Mouse (Mus musculus) urinary bladder, adult 2 months (tissue): ENCODE measurements around the gene Ttll3. TPM values are rescaled to one million over a fixed set of nuclear protein-coding genes. Genes with fewer than 3 reads are reported as not detected.

Source experiments
- DNase-seq: peaks from one replicate; pipeline ENCODE4 v3.0.0; 2022; ENCODE audit warnings: low spot score
- polyA plus RNA-seq: library from polyadenylated mRNA; depleted of rRNA; stranded (reverse); fragments of >200 nt; gene quantifications from 2 replicates; pipeline ENCODE4 v1.2.3, GENCODE M21; 2012

The Ttll3 gene
- polyA plus RNA-seq, 1 experiment, result 8.5 TPM

DNA sequence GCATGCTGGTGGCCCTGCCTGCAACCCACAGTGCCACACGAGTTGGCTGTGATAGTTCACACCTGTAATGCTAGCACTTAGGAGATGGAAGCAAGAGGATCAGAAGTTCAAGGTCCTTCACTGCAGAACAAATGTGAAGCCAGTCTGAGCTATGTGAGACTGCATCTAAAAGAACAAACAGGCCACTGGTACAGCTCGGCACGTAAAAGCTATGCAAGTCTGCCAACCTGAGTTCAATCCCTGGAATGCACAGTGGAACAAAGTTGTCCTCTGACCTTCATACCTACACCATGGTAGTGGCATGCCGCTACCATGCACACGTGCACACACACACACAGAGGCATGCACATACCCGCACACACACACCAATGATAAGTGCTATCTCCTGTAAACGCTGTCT is 35.1 kb downstream of the Ttll3 start:
- DNase-seq, result no peak

DNA sequence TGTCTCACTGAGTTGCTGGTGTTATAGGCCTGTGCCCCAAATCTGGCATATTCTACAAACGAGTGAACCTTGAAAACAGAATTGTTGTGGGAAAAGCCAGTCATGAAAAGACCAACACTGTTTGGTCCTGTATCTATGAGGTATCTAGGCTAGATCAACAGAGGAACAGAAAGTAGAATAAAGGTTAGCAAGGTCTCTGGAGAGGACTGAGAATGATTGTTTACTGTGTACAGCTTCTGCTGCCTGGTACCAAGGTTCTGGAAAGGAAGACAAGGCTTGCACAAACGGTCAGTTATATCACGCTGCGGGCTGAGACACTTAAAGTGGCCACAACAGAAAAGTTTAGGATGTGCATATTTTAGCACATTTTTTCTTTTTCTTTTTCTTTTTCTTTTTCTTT is 37.6 kb downstream of the Ttll3 start:
- no peak for DNase-seq

DNA sequence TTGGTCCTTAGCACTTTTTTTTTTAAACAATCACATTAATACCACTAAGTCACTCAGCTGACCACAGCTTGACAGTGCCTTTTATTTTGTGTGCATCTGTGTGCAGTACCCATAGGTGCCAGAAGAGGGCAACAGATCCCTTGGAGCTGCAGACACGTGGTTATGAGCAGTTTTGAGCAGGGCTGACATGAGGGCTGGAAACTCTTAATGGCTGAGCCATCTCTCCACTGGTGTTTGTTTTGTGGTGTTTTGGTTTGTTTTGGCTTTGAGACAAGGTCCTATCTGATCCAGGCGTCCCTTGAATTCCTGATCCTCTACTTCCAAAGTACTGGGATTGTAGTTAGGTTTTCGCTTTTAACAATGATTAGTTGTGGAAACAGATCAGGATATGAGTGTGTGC is 38.3 kb downstream of the Ttll3 start:
- DNase-seq, result no peak

DNA sequence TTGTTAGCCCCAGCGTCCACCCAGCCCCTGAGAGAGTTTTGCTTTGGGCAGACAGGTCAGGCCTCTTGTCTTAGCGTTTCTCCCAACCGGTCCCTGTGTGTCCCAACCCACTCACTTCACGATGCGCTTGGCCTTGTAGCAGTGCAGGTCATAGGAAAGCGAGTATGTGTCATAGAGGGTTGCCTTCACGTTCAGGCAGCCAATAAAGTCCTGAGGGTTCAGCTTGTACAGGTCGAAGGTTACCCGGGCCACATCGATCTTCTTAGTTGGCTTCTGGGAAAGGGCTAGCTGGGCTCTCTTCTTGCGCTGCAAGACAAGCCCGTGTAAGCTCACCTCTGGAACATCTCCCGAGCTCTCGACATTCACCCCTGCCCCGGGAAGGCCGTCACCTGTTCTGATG is 38.9 kb downstream of the Ttll3 start:
- no peak for DNase-seq

DNA sequence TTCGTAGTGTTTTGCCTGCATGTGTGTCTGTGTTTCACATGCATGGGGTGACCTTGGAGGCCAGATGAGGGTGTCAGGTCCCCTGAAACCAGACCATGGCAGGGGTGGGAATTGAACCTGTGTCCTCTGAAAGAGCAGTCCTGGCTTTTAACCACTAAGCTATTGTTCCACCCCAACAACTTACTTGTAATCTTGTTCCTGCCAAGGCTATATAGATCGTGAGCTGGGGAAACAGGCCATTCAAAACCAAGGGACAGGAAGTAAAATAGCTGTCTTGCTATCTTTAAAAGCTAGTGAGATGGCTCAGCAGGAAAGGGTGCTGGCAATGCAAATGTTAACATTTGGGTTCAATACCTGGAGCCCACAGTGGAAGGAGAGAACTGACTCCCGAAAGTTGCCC is 40.9 kb downstream of the Ttll3 start:
- DNase-seq, result no peak

DNA sequence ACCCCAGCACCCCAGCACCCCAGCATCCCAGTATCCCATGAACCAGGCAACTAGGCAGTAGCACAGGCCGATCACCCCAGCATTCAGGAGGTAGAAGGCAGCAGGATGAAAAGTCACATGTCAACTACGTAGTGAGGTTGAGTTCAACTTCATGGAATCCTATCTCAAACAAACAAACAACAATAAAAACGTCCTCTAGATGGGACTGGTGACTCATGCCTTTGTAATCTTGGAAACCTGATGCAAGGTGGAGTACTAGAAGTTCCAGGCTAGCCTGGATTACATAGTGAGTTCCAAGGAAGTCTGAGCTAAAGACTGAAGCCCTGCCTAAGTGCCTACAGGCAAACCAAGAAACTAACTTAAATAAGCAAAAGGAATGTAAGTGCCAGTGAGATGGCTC is 41.8 kb downstream of the Ttll3 start:
- no peak for DNase-seq

DNA sequence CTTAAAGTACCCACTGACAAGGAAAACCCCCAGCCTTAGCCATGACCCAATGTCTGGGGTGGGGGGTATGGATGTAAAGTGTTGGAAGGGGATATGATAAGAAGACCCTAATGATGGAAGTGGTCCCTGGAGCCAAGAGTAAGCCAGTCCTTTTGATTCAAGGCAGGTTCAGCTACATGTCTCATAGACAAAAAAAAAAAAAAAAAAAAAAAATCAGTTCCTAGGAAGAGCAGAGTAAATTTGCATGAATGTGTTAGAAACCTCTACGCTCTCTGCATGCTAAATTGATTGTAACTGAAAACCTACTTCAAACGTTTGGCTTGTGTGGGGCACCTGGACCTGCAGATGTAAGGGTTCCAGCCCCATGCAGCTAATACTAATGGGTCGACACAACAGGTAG is 42.7 kb downstream of the Ttll3 start:
- DNase-seq, result no peak

DNA sequence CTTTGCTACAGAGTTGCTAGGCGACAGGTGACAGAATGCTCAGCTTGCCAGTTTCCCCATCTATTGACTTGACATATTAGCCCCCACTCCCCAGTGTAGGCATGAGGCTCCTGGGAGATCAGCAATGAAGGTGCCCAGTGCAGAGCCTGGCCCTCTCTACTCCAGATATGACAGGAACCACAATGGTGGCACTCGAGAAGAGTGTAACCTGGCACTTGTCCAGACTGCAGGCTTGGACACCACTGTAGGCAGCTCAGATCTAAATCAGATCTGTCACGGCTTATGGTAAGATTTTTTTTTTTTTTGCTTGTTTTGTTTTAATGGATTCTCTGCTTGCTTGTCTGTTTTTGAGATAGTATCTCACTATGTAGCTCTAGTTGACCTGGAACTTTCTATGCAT is 44.6 kb downstream of the Ttll3 start:
- no peak for DNase-seq

DNA sequence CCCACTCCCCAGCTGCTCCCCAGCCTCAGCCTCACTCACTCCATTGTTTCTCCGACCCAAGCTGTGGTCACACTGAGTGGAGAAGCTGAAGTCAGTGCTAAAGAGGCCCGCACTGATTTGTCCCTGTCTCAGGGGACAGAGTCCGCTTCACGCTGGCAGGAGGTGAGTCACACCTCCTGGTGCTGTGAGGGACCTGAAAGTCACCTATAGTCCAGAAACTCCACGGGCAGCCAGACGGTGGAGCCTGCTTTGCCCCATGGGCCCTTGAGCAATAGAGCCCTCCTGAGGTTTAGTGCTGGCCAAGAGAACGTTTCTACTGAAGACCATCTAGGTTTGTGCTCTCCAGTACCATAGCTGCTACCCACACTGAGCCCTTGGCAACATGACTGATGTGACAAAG is 45.6 kb downstream of the Ttll3 start:
- DNase-seq, result no peak

DNA sequence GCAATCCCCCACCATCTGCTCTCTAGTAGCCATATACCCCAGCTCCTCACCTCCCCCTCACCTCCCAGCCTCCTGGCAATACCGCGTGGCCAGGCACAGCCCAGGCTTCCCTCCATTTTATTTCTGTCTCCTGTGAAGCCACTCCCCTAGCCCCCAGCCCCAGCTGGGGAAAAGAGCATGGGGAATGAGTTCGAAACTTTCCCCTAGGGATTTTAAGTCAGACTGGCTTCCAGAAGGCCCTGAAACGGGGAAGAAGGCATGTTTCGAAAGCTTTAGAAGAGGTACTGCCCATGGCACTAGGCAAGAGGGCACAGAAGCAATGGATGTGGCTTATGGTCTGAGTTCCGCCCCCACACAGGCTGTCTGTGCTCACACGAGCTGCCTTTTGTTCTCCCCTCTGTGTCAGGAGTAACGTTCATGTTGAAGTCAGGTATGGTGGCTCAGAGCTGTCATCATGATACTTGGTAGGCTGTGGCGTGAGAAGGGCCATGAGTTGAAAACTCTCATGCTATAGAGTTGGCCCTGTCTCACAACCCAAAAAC is 46.7 kb downstream of the Ttll3 start, which contains the start of gene Cidec:
Gene Cidec, minus strand, starts transcription at position 97 of the 542 bp plus-strand sequence.
- no peak for DNase-seq

DNA sequence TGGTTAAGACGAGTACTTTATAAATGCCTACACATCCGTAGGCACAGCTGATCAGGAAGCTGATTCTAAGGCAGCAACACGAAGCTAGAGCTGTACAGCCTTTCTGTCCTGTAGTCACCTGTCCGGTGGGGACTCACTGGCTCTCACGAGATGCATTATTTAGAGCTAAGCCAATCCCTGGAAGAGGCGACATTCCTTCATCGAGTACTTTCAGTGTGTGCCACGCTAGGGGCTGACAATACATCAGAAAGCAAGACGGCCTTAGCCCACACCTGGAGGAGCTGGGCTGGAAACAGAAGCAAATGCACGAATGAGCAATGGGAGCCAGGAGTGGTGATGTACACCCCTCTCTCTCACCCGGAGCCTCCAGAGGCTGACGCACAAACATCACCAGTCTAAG is 48.1 kb downstream of the Ttll3 start:
- no peak for DNase-seq

DNA sequence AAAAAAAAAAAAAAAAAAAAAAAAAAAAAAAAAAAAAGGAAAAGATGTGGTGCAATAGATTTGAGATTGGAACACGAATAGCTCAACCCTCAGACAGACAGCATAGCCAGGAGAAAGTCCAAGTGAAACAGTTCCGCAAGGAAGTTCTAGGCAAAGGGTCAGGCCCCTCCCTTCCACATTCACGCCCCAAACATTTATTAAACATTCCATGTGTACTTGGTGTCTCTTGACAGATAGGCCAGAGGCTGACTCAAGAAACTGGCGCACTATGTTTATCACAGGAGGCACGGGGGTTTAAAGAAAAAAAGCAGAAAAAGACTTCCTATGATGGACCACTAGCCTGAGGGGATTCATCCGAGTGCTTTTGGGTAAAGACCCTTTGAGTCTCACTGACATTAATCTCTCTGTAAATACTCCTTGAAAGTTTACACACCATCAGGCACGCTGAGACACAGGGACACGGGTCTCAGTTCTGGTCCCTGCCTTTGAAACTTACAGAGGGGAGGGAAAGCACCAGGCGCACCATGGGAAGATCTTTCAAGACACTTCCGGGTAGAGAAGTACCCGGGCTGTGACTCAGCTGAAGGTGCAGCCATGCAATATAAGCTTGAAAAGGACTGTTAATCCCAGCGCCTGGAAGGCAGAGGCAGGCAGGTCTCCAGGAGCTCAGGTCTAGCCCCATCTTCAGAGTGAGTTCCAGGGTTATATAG is 49.8 kb downstream of the Ttll3 start:
- DNase-seq, result no peak

DNA sequence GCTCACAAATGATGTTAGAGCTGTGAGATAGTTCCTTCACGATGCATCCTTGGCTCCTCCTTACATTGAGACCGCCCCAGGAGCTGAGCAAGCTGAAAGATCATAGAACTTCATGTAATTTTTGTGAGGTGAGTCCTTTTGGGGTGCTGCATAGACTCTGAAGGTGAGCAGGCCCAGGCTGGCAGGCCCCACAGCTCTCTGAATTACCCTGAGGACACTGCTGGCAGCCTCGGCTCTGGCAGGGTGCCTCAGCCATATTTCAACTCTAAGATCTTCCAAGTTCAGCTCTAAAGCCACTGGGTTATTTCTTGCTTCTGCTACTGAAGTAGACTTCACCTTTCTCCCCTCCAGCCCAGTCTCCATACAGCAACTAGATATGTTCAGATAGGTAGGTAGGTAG is 51.6 kb downstream of the Ttll3 start:
- DNase-seq, result no peak

DNA sequence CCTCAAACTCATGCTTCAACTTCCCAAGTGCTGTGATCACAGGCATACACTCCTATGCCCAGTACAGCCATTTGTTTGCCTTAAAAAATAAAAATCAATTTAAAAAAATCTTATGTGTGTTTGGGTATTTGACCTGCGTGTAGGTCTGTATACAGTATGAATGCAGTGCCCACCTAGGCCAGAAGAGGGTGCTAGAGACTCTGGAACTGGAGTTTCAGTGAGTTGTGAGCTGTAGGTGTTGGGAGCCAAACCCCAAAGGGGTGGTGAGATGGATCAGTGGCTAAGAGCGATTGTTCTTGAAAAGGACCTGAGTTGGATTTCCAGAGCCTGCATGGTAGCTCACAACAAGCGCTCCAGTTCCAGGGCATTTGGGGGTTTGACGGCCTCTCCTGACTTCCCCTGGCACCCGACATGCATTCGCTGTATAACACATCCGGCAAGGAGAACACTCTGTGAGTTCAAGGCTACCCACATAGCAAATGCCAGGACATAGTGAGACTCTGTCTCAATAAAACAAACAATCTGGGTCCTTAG is 52.2 kb downstream of the Ttll3 start:
- no peak for DNase-seq

DNA sequence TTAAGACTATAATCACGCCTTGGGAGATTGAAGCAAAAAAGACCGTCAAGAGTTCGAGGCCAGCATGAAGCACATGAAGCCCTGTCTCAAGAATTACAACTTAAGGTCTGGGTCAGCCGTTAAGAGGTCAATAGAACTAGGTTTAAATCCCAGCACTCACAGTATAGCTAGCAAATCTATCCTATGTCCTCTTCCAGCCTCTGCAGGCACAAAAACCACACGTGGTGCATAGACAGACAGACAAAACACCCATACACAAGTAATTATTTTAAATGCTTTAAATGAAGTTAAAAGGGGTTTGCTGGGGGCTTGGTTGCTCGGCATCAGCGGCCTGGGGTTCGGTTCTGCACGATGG is 53.0 kb downstream of the Ttll3 start:
- DNase-seq, result no peak

DNA sequence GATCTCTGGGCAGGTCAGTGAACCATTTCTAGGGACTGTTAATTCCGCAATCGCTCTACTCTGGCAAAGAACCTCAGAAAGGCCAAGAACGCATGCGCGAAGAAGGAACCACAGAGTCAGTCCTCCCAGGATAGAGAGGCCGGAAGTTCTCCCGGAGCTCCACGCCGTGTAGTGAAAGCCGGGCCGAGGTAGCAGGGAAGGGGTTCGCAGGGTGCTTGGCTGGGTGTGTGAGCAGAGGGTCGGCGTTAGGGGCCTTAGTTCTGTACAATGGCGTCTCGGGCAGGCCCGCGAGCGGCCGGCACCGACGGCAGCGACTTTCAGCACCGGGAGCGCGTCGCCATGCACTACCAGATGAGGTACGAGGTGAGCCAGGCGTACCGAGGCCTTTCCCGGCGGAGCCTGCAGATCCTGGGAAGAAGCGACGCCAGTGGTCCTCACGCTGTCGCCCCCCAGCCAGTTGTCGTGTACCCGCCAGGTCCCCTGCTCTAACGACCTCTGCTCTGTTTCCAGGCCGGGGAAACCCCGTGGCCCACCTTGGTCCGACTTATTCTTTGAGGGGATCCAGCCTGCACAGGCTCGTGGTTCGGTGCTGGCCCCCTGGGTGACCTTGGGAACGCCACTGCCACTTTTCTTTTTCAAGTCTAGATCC is 53.5 kb downstream of the Ttll3 start, which contains the start of gene Jagn1:
Gene Jagn1, plus strand, starts transcription at position 128 of the 649 bp plus-strand sequence.
- DNase-seq, result peak; percentile 83

DNA sequence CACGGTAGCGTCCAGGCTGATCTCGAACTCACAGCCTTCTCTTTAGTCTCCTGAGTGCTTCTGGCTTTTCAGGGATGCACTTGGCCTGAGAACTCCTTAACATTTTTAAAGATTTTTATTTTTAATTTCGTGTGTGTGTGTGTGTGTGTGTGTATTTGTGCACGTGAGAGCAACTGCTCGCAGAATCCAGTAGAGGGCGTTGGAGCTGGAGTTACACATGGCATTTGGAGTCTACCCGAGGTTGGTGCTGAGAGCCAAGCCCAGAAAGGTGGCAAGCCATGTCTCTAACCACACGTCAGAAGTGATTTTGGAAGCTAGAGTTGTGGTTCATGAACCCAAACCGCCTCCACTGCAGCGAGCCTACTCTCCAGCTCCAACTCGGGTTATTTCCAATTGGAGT is 54.0 kb downstream of the Ttll3 start:
- no peak for DNase-seq

DNA sequence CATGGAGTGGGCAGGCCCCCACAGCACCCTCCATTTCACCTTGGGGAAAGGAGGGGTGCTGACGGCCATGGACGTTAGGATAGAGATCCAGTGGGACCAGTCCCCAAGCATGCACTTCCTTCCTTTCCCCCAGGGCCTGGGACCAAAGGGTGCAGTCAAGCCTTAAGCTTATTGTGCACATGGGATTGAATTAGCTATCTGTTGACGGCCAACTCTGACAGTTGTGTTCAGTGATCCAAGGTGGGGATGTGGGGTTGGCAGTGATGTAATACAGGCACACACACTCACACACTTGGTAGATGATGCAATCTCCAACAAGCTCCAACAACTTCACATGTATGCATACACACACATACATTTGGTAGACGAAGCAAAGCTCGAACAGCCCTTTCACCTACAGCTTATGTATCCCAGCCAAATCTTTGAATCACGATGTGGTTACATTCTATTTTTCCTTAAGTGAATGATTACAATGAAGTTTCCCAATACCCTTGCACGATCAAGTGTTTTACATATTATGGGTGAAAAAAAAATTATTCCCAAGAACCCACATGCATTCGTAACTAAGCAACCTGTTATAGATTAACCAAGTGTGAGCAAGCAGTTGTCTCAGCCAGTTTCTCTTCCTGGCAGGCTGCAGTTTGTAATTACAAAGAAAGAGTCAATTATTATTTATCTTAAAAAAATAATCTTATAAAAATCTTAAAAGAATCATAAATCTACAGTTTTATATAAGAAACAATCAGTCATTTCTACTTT is 55.3 kb downstream of the Ttll3 start:
- no peak for DNase-seq

DNA sequence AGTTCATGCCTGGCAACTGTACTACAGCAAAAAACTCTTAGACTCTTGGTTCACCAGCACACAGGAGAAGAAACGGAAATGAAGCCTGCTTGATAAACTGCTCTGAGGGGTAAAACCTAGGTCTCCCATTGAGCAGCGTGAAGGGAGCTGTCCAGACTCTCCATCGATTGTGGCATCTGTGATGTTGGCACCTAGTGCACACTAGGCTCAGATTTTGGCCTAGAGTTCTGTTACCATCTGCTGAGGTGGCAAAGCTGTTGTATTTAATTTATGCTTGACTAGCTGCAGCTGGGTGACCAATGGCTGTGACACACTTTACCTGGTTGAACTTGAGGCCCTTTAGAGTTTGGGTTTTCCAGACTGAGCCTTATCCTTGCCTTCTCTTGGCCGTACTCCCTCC is 58.6 kb downstream of the Ttll3 start:
- DNase-seq, result no peak

DNA sequence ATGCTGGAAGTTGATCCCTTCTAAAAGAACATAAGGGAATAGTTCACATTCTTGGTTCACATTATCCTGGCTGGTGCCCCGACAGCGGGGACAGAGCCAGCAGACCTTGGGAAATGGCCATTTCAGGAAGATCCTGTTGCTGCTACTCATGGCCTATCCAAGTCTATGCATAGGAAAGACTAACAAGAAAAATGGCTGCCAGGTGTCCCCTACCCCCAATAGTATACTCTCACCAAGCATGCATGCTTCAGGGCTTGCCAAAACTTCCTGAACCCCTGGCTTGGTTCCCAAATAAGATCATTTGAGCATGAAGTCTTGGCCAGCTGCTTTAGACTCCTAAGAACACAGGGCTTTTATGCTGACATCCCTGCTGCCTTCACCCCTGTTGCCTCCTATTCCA is 62.8 kb downstream of the Ttll3 start:
- DNase-seq, result no peak

DNA sequence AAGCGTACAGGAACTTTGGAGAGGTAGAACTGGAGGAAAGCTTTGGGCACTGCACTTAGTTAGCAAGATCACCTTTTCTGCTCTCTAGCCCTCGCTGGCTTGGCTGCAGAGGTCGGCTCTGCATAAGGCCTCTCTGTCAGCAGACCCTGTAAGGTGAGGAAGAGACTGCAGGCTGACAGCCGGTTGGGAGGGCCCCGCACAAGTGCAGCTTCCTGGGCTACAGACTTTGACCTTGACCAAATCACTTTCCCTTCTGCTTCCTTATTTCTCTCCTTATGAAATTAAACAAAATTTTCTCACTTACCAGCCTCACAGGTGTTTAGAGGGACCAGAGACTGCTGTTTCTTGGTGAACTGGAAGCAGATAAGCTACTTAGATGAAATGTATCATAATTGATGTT is 65.9 kb downstream of the Ttll3 start:
- no peak for DNase-seq

DNA sequence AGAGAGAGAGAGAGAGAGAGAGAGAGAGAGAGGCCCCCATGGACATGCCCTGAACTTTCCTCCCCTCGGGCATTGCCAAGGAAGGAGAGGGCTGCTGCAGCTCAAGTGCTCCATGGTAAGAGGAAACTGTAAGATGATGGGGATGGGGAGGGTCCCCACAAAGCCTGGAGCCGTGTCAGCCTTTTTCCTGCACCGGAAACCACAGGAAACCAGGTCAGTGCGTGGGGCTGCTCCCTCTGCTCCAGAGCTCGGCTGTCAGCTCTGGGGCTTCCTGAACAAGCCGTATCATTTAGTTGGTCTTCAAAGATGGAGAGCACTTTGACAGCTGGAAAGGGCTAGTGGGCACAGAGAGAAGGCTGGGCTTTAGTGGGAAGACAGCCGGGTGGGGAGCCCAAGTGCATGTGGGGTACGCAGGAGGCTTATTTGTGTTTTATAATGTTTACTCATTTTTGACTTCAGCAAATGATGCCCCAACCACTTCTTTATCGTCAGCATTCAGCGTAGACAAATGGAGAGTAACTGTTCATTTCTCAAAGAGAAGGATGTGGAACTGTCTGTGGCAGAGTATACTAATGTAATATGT is 69.0 kb downstream of the Ttll3 start, which contains the start of gene Il17re:
Gene Il17re, plus strand, starts transcription at position 533 of the 583 bp plus-strand sequence.
- no peak for DNase-seq
